Mouse (Mus musculus): Measurements from ENCODE around the gene Tnfaip3.

DNA sequence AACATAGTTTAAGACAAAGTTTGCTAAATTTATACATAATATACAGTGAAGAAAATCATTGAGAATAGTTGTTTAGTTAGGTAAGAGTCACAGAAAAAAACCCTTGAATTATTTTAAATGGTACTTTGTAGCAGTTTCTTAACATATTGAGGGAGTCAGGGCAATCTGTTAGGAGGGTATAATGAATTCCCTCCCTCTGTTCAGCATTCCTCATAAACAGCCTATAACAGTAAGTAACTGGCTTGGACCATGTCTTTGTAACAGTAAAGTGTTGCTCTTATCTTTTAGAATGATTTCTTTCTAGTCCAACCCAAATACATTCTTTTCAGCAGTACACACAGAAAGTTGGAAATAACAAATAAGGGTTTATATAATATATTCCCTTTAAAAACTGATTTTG lies 16.4 kb upstream of the Tnfaip3 start:
- TF ChIP-seq SRF (IDR thresholded peaks at IDR 0.05; ENCODE audit: control insufficient read depth, insufficient read length, low read depth) (no peak), POLR2AphosphoS2 (IDR thresholded peaks at IDR 0.05; ENCODE audit: insufficient read length, low read depth) (no peak), MYOD1 (IDR thresholded peaks at IDR 0.05; ENCODE audit: control insufficient read depth in 1 of 3, insufficient read length in 2 of 3, low read depth in 2 of 3) (no peak), POLR2A (IDR thresholded peaks at IDR 0.05; ENCODE audit: insufficient read length, low read depth) (no peak), CEBPB (IDR thresholded peaks at IDR 0.05; ENCODE audit: insufficient read depth, poor library complexity, severe bottlenecking) (no peak), USF1 (IDR thresholded peaks at IDR 0.05; ENCODE audit: low read depth) (no peak), MAX (IDR thresholded peaks at IDR 0.05; ENCODE audit: low read depth) (no peak), MYOG (IDR thresholded peaks at IDR 0.05; ENCODE audit: control insufficient read depth in 1 of 3, insufficient read depth in 1 of 3, insufficient read length in 2 of 3, low read depth in 2 of 3) (no peak), TCF12 (IDR thresholded peaks at IDR 0.05; ENCODE audit: insufficient read depth, poor library complexity, severe bottlenecking) (no peak), E2F4 (IDR thresholded peaks at IDR 0.05; ENCODE audit: insufficient read depth) (no peak), REST (IDR thresholded peaks at IDR 0.05; ENCODE audit: insufficient read depth, insufficient read length) (no peak), TCF3 (IDR thresholded peaks at IDR 0.05; ENCODE audit: insufficient read length, low read depth) (no peak)
